Mouse (Mus musculus): ENCODE measurements around the gene Slc38a1. TPM values are rescaled to one million over a fixed set of nuclear protein-coding genes. Genes with fewer than 3 reads are reported as not detected.

The Slc38a1 gene
- polyA plus RNA-seq (2015; fragmentation: Illumina TruSeq; extraction: RNeasy Lipid Tissue Mini Kit (QIAGEN cat#74804); ENCODE audit: insufficient read depth, low replicate concordance) = 105 TPM

DNA sequence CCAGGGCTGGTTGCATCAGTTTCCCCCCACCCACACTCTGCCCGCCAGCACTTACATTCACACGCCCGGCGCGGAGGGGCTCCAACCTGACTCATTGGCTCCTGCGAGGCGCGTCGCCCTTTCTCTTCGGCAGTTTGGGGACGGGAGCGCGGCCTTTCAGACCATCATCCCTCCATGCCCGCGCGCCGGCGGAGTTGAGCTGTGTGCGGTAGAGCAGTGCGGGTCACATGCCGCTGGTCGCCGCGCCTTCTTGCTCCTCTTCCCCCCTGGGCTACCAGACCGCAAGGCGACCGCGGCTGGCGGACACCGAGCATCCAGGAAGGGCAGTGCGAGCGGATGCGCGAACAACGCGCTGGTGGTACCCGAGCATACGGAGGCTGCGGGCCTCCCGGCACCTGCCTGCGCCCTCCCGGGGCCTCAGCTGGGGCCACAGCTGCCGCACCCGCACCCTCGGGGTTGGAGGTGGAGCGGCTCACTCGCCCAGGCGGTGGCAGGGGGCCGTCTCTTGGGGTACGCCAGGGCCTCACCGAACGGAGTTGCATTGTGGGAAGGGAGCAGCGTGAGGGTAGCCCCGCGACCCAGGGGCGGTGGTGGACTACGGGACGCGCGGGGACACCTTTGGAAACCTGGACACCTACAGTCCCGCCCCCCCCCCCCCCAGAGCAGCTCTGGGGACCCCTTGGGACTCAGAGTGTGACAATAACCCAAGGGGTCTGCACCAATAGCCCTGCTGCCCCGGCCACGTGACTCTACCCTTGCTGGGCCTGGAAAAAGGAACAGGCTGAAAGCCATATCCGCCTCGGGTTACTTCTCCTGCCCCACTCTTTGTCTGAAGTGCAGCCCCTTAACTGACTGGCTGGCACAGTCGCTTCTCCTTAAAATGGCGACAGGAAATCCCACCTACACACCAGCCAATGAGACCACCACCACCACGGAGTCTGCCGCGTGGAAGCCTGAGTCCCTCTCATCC, at the start of gene Slc38a1:
TSS of gene Slc38a1 (minus strand) at position 478 of the 970 bp plus-strand sequence.

Other genes with a start within 250 kb of the Slc38a1 start
- 100 TPM for gene Scaf11, start 182.1 kb downstream of the Slc38a1 start, polyA plus RNA-seq (2015; fragmentation: Illumina TruSeq; extraction: RNeasy Lipid Tissue Mini Kit (QIAGEN cat#74804); ENCODE audit: insufficient read depth, low replicate concordance)
- gene Slc38a2, start 56.8 kb upstream of the Slc38a1 start, polyA plus RNA-seq (2015; fragmentation: Illumina TruSeq; extraction: RNeasy Lipid Tissue Mini Kit (QIAGEN cat#74804); ENCODE audit: insufficient read depth, low replicate concordance) = 155 TPM

All from spleen, adult 10 weeks (tissue).